Mouse (Mus musculus) intestine, postnatal 0 days (tissue): Measurements from ENCODE around the gene Themis3. TPM values are rescaled to one million over a fixed set of nuclear protein-coding genes. Genes with fewer than 3 reads are reported as not detected.
"Not testable (repeated sequence)": the region's sequence is repeated elsewhere in the genome, so short reads cannot be mapped to it uniquely, and the experiment has no call there.

Experiments used
- ATAC-seq: fragments of 200-750 bp; cut with Nextera tagmentation; 2 replicates; pipeline ENCODE4 v1.8.0; 2017; ENCODE audit warnings: mild to moderate bottlenecking, moderate TSS enrichment, moderate library complexity
- H3K27ac ChIP-seq: fragments of 300-500 bp; sonication (generic); 2 replicates; pipeline ENCODE4 v1.5.1; 2014; ENCODE audit warnings: mild to moderate bottlenecking, low read depth, low read length, moderate library complexity
- H3K27me3 ChIP-seq: fragments of 300-500 bp; sonication (generic); replicated peaks from 2 replicates; pipeline ENCODE4 v1.6.1; 2014; ENCODE audit warnings: low read length, mixed read lengths; ENCODE audit not compliant: control insufficient read depth, insufficient read depth
- H3K36me3 ChIP-seq: fragments of 300-500 bp; sonication (generic); 2 replicates; pipeline ENCODE4 v1.6.1; 2014; ENCODE audit warnings: mild to moderate bottlenecking, moderate library complexity; ENCODE audit not compliant: control insufficient read depth, insufficient read depth
- H3K4me1 ChIP-seq: fragments of 300-500 bp; sonication (generic); replicated peaks from 2 replicates; pipeline ENCODE4 v1.6.1; 2014; ENCODE audit warnings: antibody characterized with exemption, low read length, mixed read lengths; ENCODE audit not compliant: control insufficient read depth, insufficient read depth
- H3K4me2 ChIP-seq: fragments of 300-500 bp; sonication (generic); replicated peaks from 2 replicates; pipeline ENCODE4 v1.6.1; 2014; ENCODE audit warnings: low read depth, mild to moderate bottlenecking, moderate library complexity
- H3K4me3 ChIP-seq: fragments of 300-500 bp; sonication (generic); 2 replicates; pipeline ENCODE4 v1.5.1; 2014; ENCODE audit warnings: low read depth, low read length
- H3K9ac ChIP-seq: fragments of 300-500 bp; sonication (generic); 2 replicates; pipeline ENCODE4 v1.6.1; 2014; ENCODE audit warnings: mild to moderate bottlenecking, low read depth, low read length
- H3K9me3 ChIP-seq: fragments of 300-500 bp; sonication (generic); 2 replicates; pipeline ENCODE4 v1.6.1; 2016; ENCODE audit warnings: mixed run types; ENCODE audit not compliant: control insufficient read depth
- CTCF ChIP-seq: sonication (generic); IDR thresholded peaks from 2 replicates; pipeline ENCODE4 v1.5.1; 2016; ENCODE audit warnings: low read depth, mild to moderate bottlenecking, control low read depth, antibody characterized with exemption, moderate library complexity
- WGBS: fragments of 180-500 bp; shearing (Covaris S2); extraction: QIAGEN DNeasy Blood & Tissue Kit; methylation state at CpG from one replicate; pipeline ENCODE4 v1.1.7; 2014; 5-methylcytosine and 5-hydroxymethylcytosine counted together
- polyA plus RNA-seq: library from polyadenylated mRNA; unstranded; fragments of >200 nt; fragmentation: Nextera tagmentation; extraction: Ambion mirVana; gene quantifications from 2 replicates; pipeline ENCODE4 v1.2.1, GENCODE M21; 2015

Gene Themis3
- polyA plus RNA-seq, 1 experiment from 2014 or later, result 25.7 TPM

GRCm38 (mm10) chr17:66532285-66532684, 62.1 kb downstream of the Themis3 start:
- 0 out of 2 replicates have a peak, but pooled peaks cover 4% of the 10 kb centered on the region for H3K9me3 ChIP-seq
- no peak overlapping the region for H3K4me3 ChIP-seq
- no peaks in the 10 kb centered on the region for H3K36me3 ChIP-seq
- no peak for ATAC-seq
- H3K9ac ChIP-seq, result no peak overlapping the region
- H3K4me2 ChIP-seq, result no peak overlapping the region
- 100% methylated on average over 1 of the region's 1 CpGs for WGBS
- no peaks in the 10 kb centered on the region for H3K4me1 ChIP-seq
- H3K27me3 ChIP-seq, result no peaks in the 10 kb centered on the region
- H3K27ac ChIP-seq, result no peak overlapping the region
- no peak for TF ChIP-seq CTCF

- 62% methylated on average over 5 of the region's 5 CpGs for WGBS
- Histone ChIP-seq H3K27ac (no peak overlapping the region), H3K36me3 (no peaks in the 10 kb centered on the region), H3K9me3 (no peaks in the 10 kb centered on the region), H3K4me3 (no peak overlapping the region), H3K4me2 (no peak overlapping the region), H3K9ac (no peak overlapping the region), H3K27me3 (no peaks in the 10 kb centered on the region), H3K4me1 (no peaks in the 10 kb centered on the region)
- no peak for TF ChIP-seq CTCF
- ATAC-seq, result no peak
Observed at GRCm38 (mm10) chr17:66523396-66523795, 71.0 kb downstream of the Themis3 start.

GRCm38 (mm10) chr17:66522631-66523030, 71.8 kb downstream of the Themis3 start:
- H3K27ac ChIP-seq, H3K27me3 ChIP-seq, H3K9me3 ChIP-seq, H3K36me3 ChIP-seq, H3K4me2 ChIP-seq, H3K4me3 ChIP-seq, H3K9ac ChIP-seq, H3K4me1 ChIP-seq, ATAC-seq: not testable (repeated sequence)
- WGBS, result 87% methylated on average over 1 of the region's 1 CpGs

GRCm38 (mm10) chr17:66519554-66520553, 74.6 kb downstream of the Themis3 start, which contains the start of gene Rab12:
Rab12 (minus strand) TSS chr17:66519729.
- Histone ChIP-seq H3K4me1 (no peaks in the 10 kb centered on the region), H3K4me2 (peak within 1 kb of the TSS; percentile 89), H3K9ac (peak within 1 kb of the TSS; percentile 92), H3K27ac (peak within 1 kb of the TSS; percentile 57), H3K9me3 (no peaks in the 10 kb centered on the region), H3K36me3 (no peaks in the 10 kb centered on the region), H3K27me3 (no peaks in the 10 kb centered on the region), H3K4me3 (peak within 1 kb of the TSS; percentile 100)
- WGBS, result 7% methylated on average over 57 of the region's 71 CpGs
- ATAC-seq, result peak; percentile 91
- TF ChIP-seq CTCF, result peak; percentile 98

- under 1% methylated on average over 44 of the region's 57 CpGs for WGBS
- Histone ChIP-seq H3K27ac (peak overlapping the region; percentile 57), H3K4me1 (no peaks in the 10 kb centered on the region), H3K27me3 (no peaks in the 10 kb centered on the region), H3K9me3 (no peaks in the 10 kb centered on the region), H3K9ac (peak overlapping the region; percentile 92), H3K4me3 (peak overlapping the region; percentile 100), H3K4me2 (peak overlapping the region; percentile 89), H3K36me3 (no peaks in the 10 kb centered on the region)
- no peak for TF ChIP-seq CTCF
- peak; percentile 65 for ATAC-seq
Observed at GRCm38 (mm10) chr17:66518877-66519553, 75.4 kb downstream of the Themis3 start.

GRCm38 (mm10) chr17:66516953-66517352, 77.5 kb downstream of the Themis3 start:
- Histone ChIP-seq H3K9ac (no peak overlapping the region), H3K4me2 (no peak overlapping the region), H3K27ac (no peak overlapping the region), H3K36me3 (0 out of 2 replicates have a peak, but pooled peaks cover 2% of the 10 kb centered on the region), H3K4me1 (no peaks in the 10 kb centered on the region), H3K27me3 (no peaks in the 10 kb centered on the region), H3K9me3 (no peaks in the 10 kb centered on the region), H3K4me3 (no peak overlapping the region)
- WGBS, result 88% methylated on average over 4 of the region's 4 CpGs
- no peak for ATAC-seq
- no peak for TF ChIP-seq CTCF
